Mouse (Mus musculus) CH12.LX (cell line): ENCODE measurements around the gene Gbp5.

Experiments used
- CTCF ChIP-seq, 2 experiments: IDR thresholded peaks in 1 of 2; conservative IDR thresholded peaks in 1 of 2; 2 replicates each; pipeline ENCODE4 v1.5.1; 2011 to 2012; ENCODE audit warnings: low read depth in 2 of 2, low read length in 2 of 2, improper control_type of control experiment in 1 of 2, inconsistent platforms in 1 of 2, mild to moderate bottlenecking in 1 of 2, moderate library complexity in 1 of 2
- EP300 ChIP-seq: IDR thresholded peaks from 2 replicates; pipeline ENCODE4 v1.6.1; 2011; ENCODE audit warnings: low read length, improper control_type of control experiment
- MAX ChIP-seq: IDR thresholded peaks from 2 replicates; pipeline ENCODE4 v1.6.1; 2011; ENCODE audit warnings: low read length, improper control_type of control experiment
- MXI1 ChIP-seq: IDR thresholded peaks from 2 replicates; pipeline ENCODE4 v1.6.1; 2011; ENCODE audit warnings: mild to moderate bottlenecking, low read depth, low read length, improper control_type of control experiment
- MYC ChIP-seq: IDR thresholded peaks from 2 replicates; pipeline ENCODE4 v1.6.1; 2011; ENCODE audit warnings: low read depth, mild to moderate bottlenecking, improper control_type of control experiment, low read length
- NRF1 ChIP-seq: IDR thresholded peaks from 2 replicates; pipeline ENCODE4 v1.6.1; 2014; ENCODE audit warnings: low read depth, mild to moderate bottlenecking, inconsistent platforms, low read length, improper control_type of control experiment, moderate library complexity
- POLR2A ChIP-seq: IDR thresholded peaks from 2 replicates; pipeline ENCODE4 v1.6.1; 2011; ENCODE audit warnings: low read depth, mild to moderate bottlenecking, improper control_type of control experiment, low read length
- RCOR1 ChIP-seq: conservative IDR thresholded peaks from 2 replicates; pipeline ENCODE4 v1.6.1; 2012; ENCODE audit warnings: low read depth, mild to moderate bottlenecking, inconsistent platforms, low read length, improper control_type of control experiment
- TBP ChIP-seq: conservative IDR thresholded peaks from 2 replicates; pipeline ENCODE4 v1.6.1; 2011; ENCODE audit warnings: low read depth, low read length, improper control_type of control experiment
- TCF12 ChIP-seq: IDR thresholded peaks from 2 replicates; pipeline ENCODE4 v1.6.1; 2014; ENCODE audit warnings: low read depth, mild to moderate bottlenecking, inconsistent platforms, low read length, improper control_type of control experiment
- UBTF ChIP-seq: IDR thresholded peaks from 2 replicates; pipeline ENCODE4 v1.6.1; 2012; ENCODE audit warnings: low read depth, mild to moderate bottlenecking, inconsistent platforms, low read length, improper control_type of control experiment, moderate library complexity
- ZKSCAN1 ChIP-seq: IDR thresholded peaks from 2 replicates; pipeline ENCODE4 v1.6.1; 2012; ENCODE audit warnings: low read depth, inconsistent platforms, low read length, improper control_type of control experiment, borderline replicate concordance

- no peak for TF ChIP-seq TCF12
- no peak for TF ChIP-seq POLR2A
- no peak for TF ChIP-seq MYC
- TF ChIP-seq CTCF (conservative IDR thresholded peaks at IDR 0.05 in 1 of 2, IDR thresholded peaks at IDR 0.05 in 1 of 2; ENCODE audit: low read depth in 2 of 2, low read length in 2 of 2) = no peak
- TF ChIP-seq UBTF = no peak
- no peak for TF ChIP-seq TBP
- TF ChIP-seq ZKSCAN1 = no peak
- TF ChIP-seq MXI1 = no peak
- TF ChIP-seq NRF1 = no peak
- no peak for TF ChIP-seq MAX
- TF ChIP-seq EP300 = no peak
- no peak for TF ChIP-seq RCOR1
These were observed 52.9 kb downstream of the Gbp5 start for GRCm38 (mm10) chr3:142546690-142547089.
